Mouse (Mus musculus): ENCODE measurements around the gene Tbx1. TPM values are rescaled to one million over a fixed set of nuclear protein-coding genes. Genes with fewer than 3 reads are reported as not detected.

Tbx1 gene
- polyA plus RNA-seq, 1 experiment from 2014 or later, result 0.34 TPM

GRCm38 (mm10) chr16:18584901-18585510, 5.5 kb downstream of the Tbx1 start:
- peaks cover 5% of the 10 kb centered on the region for H3K4me1 ChIP-seq (replicated peaks; ENCODE audit: control insufficient read depth, insufficient read depth)
- ATAC-seq (ENCODE audit: low FRiP score, low TSS enrichment), result no peak
- H3K9ac ChIP-seq (ENCODE audit: low read length), result no peak overlapping the region
- H3K9me3 ChIP-seq (ENCODE audit: control insufficient read depth, low read length), result no peaks in the 10 kb centered on the region
- no peaks in the 10 kb centered on the region for H3K36me3 ChIP-seq (ENCODE audit: control insufficient read depth, insufficient read depth, low read length)
- no peak overlapping the region for H3K4me2 ChIP-seq (replicated peaks; ENCODE audit: low read depth)
- TF ChIP-seq EP300 (optimal IDR thresholded peaks at IDR 0.05) (no peak), CTCF (IDR thresholded peaks at IDR 0.05; ENCODE audit: low read depth) (no peak)
- no peak for DNase-seq (ENCODE audit: low spot score)
- no peak overlapping the region for H3K4me3 ChIP-seq (ENCODE audit: low read depth, low read length)
- peaks cover 57% of the 10 kb centered on the region for H3K27me3 ChIP-seq (ENCODE audit: control insufficient read depth, insufficient read depth, low read length)
- no peak overlapping the region for H3K27ac ChIP-seq (replicated peaks)
- WGBS, result 76% methylated on average over 10 of the region's 10 CpGs

DNA sequence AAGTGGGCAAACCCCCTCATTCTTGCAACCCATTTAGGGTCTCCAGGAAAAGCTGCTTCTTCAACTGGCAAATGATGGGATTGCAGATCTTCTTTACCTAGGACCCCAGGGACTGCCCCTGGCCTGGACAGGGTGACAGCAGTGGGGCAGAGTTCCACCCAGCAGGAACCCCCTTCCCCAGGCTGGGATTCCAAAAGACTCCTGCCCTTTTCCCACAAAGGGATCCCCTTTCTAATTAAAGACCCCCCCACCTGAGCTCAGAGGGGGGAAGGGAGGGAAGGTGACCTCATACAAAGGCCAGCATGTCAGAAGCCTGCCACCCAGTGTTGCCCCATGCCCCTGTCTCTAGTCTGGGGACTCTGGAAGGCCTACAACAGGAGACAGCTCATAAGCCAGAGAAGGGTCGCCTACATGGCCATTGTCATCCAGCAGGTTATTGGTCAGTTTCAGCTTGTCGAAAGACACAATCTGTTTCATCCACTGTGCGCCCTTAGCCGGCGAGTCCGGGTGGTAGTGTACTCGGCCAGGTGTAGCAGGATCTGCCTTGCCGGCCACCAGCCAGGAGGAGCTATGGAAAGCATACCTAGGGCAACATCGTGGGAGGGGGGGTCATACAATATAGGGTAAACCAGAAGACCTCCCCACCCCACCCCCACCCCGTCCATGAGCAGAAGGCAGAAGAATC, 6.7 kb downstream of the Tbx1 start:
- no peak overlapping the region for H3K4me3 ChIP-seq (ENCODE audit: low read depth, low read length)

DNA sequence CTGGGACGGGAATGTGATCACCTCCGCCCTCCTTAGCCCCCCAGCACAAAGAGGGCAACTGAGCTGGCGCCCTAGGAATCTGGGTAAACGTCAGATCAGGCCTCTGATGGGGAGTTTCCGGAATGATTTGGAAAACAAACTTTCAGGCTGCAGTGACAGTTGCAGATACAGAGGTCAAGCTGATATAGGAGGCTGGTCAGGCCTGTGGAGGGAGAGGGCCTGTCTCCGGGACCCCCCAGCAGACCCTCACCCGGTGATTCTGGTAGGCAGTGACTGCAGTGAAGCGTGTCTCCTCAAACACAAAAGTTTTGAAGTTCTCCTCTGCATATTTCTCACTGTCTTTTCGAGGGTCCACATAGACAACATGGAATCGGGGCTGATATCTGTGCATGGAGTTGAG, 7.3 kb downstream of the Tbx1 start:
- no peaks in the 10 kb centered on the region for H3K36me3 ChIP-seq (ENCODE audit: control insufficient read depth, insufficient read depth, low read length)
- H3K4me2 ChIP-seq (replicated peaks; ENCODE audit: low read depth), result no peak overlapping the region
- no peak for DNase-seq (ENCODE audit: low spot score)
- no peak overlapping the region for H3K9ac ChIP-seq (ENCODE audit: low read length)
- H3K4me3 ChIP-seq (ENCODE audit: low read depth, low read length), result no peak overlapping the region
- TF ChIP-seq EP300 (optimal IDR thresholded peaks at IDR 0.05), result no peak
- TF ChIP-seq CTCF (IDR thresholded peaks at IDR 0.05; ENCODE audit: low read depth), result no peak
- peaks cover 44% of the 10 kb centered on the region for H3K27me3 ChIP-seq (ENCODE audit: control insufficient read depth, insufficient read depth, low read length)
- no peaks in the 10 kb centered on the region for H3K9me3 ChIP-seq (ENCODE audit: control insufficient read depth, low read length)
- H3K4me1 ChIP-seq (replicated peaks; ENCODE audit: control insufficient read depth, insufficient read depth), result peaks cover 5% of the 10 kb centered on the region
- WGBS, result 62% methylated on average over 10 of the region's 10 CpGs
- no peak for ATAC-seq (ENCODE audit: low FRiP score, low TSS enrichment)
- H3K27ac ChIP-seq (replicated peaks), result no peak overlapping the region

More for the DNA sequence above, 6.7 kb downstream of the Tbx1 start:
- DNase-seq (ENCODE audit: low spot score) (no peak), ATAC-seq (ENCODE audit: low FRiP score, low TSS enrichment) (no peak)
- WGBS, result 68% methylated on average over 10 of the region's 10 CpGs
- H3K36me3 ChIP-seq (ENCODE audit: control insufficient read depth, insufficient read depth, low read length), result no peaks in the 10 kb centered on the region
- H3K9me3 ChIP-seq (ENCODE audit: control insufficient read depth, low read length), result no peaks in the 10 kb centered on the region
- H3K27ac ChIP-seq (replicated peaks), result no peak overlapping the region
- peaks cover 5% of the 10 kb centered on the region for H3K4me1 ChIP-seq (replicated peaks; ENCODE audit: control insufficient read depth, insufficient read depth)
- no peak overlapping the region for H3K4me2 ChIP-seq (replicated peaks; ENCODE audit: low read depth)
- peaks cover 50% of the 10 kb centered on the region for H3K27me3 ChIP-seq (ENCODE audit: control insufficient read depth, insufficient read depth, low read length)
- H3K9ac ChIP-seq (ENCODE audit: low read length), result no peak overlapping the region
- TF ChIP-seq EP300 (optimal IDR thresholded peaks at IDR 0.05) (no peak), CTCF (IDR thresholded peaks at IDR 0.05; ENCODE audit: low read depth) (no peak)

DNA sequence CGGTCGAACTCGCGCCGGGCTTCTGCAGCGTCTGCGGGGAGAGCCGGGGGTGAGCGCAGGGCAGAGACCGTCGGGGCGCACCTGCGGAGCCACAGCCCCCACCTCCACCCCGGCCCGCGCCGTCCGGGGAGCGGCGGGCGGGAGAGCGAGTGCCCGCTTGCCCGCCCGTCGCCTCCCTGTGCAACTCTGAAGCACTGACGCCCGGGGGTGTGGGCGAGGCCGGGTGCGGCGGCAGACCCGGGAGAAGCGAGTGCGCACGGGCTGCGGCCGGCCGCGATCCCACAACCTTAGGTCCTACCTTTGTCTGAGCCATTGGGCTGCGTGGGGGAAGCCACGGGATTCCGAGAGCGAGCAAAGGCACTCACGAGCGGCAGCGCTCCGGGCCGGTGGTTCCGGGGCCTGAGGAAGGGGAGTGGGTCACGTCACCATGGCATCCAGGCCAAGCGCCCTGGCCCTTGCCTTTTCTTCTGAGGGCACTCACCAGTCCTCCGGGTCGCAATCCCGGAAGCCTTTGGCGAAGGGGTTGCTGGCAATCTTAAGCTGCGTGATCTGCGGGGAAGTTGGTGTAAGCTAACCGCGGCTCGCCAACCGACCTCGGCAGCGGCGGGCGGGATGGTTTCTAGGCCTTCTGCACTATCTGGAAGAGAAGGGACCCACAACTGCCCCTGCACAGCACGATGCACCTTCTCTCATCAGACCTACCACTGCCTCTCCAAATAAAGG, 7.9 kb downstream of the Tbx1 start:
- ATAC-seq (ENCODE audit: low FRiP score, low TSS enrichment) (no peak), DNase-seq (ENCODE audit: low spot score) (no peak)
- WGBS, result 12% methylated on average over 56 of the region's 67 CpGs
- Histone ChIP-seq H3K9me3 (ENCODE audit: control insufficient read depth, low read length) (no peaks in the 10 kb centered on the region), H3K27me3 (ENCODE audit: control insufficient read depth, insufficient read depth, low read length) (peaks cover 38% of the 10 kb centered on the region; the same call in 1 of the 2 replicates), H3K4me3 (ENCODE audit: low read depth, low read length) (peak overlapping the region; percentile 43), H3K36me3 (ENCODE audit: control insufficient read depth, insufficient read depth, low read length) (no peaks in the 10 kb centered on the region), H3K4me1 (replicated peaks; ENCODE audit: control insufficient read depth, insufficient read depth) (peaks cover 5% of the 10 kb centered on the region), H3K4me2 (replicated peaks; ENCODE audit: low read depth) (peak overlapping the region; percentile 60), H3K27ac (replicated peaks) (no peak overlapping the region), H3K9ac (ENCODE audit: low read length) (no peak overlapping the region)
- no peak for TF ChIP-seq EP300 (optimal IDR thresholded peaks at IDR 0.05)
- TF ChIP-seq CTCF (IDR thresholded peaks at IDR 0.05; ENCODE audit: low read depth), result no peak

DNA sequence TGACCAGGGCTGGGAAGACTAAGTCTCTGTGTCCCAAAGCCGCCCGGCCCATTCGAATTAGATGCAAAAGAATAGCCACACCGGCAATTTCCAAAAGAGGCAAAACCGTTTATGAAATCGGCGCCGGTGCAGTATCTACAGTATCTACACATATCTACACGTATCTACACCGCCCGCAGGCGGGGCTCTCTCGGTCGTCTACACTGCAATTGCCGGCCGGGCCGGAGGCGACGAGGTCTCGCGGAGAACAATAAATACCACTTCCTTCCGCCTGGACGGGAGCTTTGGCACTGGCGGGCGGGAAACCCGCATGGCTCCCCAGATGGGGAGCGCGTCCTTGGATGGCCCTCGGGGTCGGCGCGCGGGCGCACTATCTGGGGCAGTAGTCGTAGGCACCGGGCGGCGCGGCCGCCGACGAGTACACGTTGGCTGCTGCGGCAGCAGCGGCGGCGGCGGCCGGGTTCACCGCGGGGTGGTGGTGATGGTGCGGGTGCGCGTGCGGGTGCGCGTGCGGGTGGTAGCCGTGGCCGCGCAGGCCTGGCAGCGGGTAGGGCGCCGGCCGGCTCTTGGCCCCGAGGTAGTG, 8.8 kb downstream of the Tbx1 start:
- no peaks in the 10 kb centered on the region for H3K36me3 ChIP-seq (ENCODE audit: control insufficient read depth, insufficient read depth, low read length)
- peaks cover 5% of the 10 kb centered on the region for H3K4me1 ChIP-seq (replicated peaks; ENCODE audit: control insufficient read depth, insufficient read depth)
- ATAC-seq (ENCODE audit: low FRiP score, low TSS enrichment), result peak; percentile 28; the same call in 1 of the 2 replicates
- peak overlapping the region; percentile 60 for H3K4me2 ChIP-seq (replicated peaks; ENCODE audit: low read depth)
- H3K27me3 ChIP-seq (ENCODE audit: control insufficient read depth, insufficient read depth, low read length), result peaks cover 38% of the 10 kb centered on the region; the same call in 1 of the 2 replicates
- DNase-seq (ENCODE audit: low spot score), result no peak
- H3K27ac ChIP-seq (replicated peaks), result no peak overlapping the region
- TF ChIP-seq EP300 (optimal IDR thresholded peaks at IDR 0.05) (no peak), CTCF (IDR thresholded peaks at IDR 0.05; ENCODE audit: low read depth) (no peak)
- no peak overlapping the region for H3K9ac ChIP-seq (ENCODE audit: low read length)
- H3K9me3 ChIP-seq (ENCODE audit: control insufficient read depth, low read length), result no peaks in the 10 kb centered on the region
- 4% methylated on average over 64 of the region's 66 CpGs for WGBS
- H3K4me3 ChIP-seq (ENCODE audit: low read depth, low read length), result peak overlapping the region; percentile 43

Measured in stomach, postnatal 0 days (tissue).